Mouse (Mus musculus) C3H10T1/2 (cell line): ENCODE data around the gene Gm13277. TPM values are rescaled to one million over a fixed set of nuclear protein-coding genes. Genes with fewer than 3 reads are reported as not detected.

ENCODE experiments used
- polyA plus RNA-seq, 2 experiments: library from polyadenylated mRNA; unstranded; fragments of >200 nt; fragmentation: generic; extraction: Trizol; gene quantifications; one replicate each; pipeline ENCODE4 v1.2.1; 2012; ENCODE audit warnings: missing spikeins in 2 of 2

The Gm13277 gene
- not detected for polyA plus RNA-seq

DNA sequence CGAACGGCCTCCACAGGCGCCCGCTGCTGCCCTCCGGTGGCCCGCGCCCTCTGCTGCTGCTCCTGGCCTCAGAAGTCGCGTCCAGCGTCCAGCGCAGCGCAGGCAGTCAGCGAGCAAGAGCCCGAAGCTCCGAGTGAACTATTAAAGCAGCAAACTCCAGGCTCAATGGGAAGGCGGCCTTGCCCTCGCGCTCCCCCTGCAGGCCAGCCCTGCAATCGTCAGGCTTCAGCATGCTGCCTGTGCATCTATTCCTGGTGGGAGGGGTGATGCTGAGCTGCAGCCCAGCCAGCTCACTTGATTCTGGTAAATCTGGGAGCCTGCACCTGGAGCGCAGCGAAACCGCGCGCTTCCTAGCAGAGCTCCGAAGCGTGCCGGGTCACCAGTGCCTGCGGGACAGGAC, at the start of gene Gm13277:
Gm13277 (plus strand) TSS at position 231 of the 400 bp plus-strand sequence.

DNA sequence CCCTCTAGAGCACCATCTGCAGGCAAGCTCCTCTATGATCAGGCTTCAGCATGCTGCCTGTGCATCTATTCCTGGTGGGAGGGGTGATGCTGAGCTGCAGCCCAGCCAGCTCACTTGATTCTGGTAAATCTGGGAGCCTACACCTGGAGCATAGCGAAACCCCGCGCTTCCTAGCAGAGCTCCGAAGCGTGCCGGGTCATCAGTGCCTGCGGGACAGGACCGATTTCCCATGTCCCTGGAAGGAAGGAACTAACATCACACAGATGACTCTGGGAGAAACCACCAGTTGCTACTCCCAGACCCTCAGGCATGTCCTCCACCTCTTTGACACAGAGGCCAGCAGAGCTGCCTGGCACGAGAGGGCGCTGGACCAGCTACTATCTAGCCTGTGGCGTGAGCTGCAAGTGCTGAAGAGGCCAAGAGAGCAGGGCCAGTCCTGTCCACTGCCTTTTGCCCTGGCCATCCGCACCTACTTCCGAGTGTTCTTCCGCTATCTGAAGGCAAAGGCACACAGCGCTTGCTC, 33.6 kb upstream of the Gm13277 start, which contains the start of gene Gm13271:
Gm13271 (plus strand) TSS at position 51 of the 523 bp plus-strand sequence.

GRCm38 (mm10) chr4:88759610-88760268, 28.7 kb upstream of the Gm13277 start, which contains the start of gene Gm13283:
Gene Gm13283, plus strand, starts transcription at chr4:88760119.

DNA sequence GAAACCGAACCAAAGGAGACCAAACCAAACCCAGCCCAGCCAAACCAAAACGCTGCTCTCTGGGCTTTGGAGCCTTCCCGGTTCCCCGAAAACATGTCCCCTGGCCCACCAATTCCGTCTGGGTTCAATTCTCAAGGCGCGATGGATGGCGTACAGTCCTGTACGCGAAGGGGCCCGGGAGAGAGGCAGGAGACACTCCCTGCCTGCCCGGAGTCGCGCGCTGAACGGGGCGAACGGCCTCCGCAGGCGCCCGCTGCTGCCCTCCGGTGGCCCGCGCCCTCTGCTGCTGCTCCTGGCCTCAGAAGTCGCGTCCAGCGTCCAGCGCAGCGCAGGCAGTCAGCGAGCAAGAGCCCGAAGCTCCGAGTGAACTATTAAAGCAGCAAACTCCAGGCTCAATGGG, 14.9 kb upstream of the Gm13277 start, which contains the start of gene Gm13290:
Gm13290 (plus strand) TSS at position 301 of the 400 bp plus-strand sequence.

GRCm38 (mm10) chr4:88776622-88777021, 11.8 kb upstream of the Gm13277 start, which contains the start of gene Gm13289:
Gene Gm13289, plus strand, starts transcription at chr4:88776922.

DNA sequence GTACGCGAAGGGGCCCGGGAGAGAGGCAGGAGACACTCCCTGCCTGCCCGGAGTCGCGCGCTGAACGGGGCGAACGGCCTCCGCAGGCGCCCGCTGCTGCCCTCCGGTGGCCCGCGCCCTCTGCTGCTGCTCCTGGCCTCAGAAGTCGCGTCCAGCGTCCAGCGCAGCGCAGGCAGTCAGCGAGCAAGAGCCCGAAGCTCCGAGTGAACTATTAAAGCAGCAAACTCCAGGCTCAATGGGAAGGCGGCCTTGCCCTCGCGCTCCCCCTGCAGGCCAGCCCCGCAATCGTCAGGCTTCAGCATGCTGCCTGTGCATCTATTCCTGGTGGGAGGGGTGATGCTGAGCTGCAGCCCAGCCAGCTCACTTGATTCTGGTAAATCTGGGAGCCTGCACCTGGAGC, 8.9 kb upstream of the Gm13277 start, which contains the start of gene Gm13272:
Gm13272 (plus strand) TSS at position 301 of the 400 bp plus-strand sequence.

DNA sequence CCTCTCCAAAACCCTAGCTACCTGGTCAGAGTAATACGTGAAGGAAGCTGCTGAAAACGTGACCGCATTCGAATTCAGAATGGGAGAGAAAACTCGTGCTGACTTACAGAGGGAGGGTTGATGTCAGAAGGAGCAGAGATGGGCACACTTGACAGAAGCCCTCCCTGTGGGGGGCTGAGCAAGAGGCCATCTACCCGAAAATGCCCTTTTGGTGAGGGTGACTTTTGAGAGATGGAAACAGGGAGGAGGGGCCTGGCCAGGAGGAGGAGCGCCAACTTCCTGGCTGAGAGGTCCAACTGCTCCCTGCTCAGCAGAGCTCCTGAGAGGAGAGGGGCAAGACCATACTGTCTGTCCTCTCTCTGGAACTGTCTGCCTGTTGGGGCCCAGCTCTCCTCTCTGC, 6.6 kb upstream of the Gm13277 start, which contains the start of gene Ifnz:
Ifnz (plus strand) TSS at position 301 of the 400 bp plus-strand sequence.

DNA sequence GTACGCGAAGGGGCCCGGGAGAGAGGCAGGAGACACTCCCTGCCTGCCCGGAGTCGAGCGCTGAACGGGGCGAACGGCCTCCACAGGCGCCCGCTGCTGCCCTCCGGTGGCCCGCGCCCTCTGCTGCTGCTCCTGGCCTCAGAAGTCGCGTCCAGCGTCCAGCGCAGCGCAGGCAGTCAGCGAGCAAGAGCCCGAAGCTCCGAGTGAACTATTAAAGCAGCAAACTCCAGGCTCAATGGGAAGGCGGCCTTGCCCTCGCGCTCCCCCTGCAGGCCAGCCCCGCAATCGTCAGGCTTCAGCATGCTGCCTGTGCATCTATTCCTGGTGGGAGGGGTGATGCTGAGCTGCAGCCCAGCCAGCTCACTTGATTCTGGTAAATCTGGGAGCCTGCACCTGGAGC, 3.0 kb upstream of the Gm13277 start, which contains the start of gene Gm13276:
Gm13276 (plus strand) TSS at position 301 of the 400 bp plus-strand sequence.

GRCm38 (mm10) chr4:88791250-88791649, 2.8 kb downstream of the Gm13277 start, which contains the start of gene Gm13278:
Gene Gm13278, plus strand, starts transcription at chr4:88791550.

GRCm38 (mm10) chr4:88793936-88794675, 5.7 kb downstream of the Gm13277 start, which contains the start of gene Gm13275:
Gene Gm13275, plus strand, starts transcription at chr4:88794487.

GRCm38 (mm10) chr4:88797097-88797496, 8.7 kb downstream of the Gm13277 start, which contains the start of gene Gm13279:
Gene Gm13279, plus strand, starts transcription at chr4:88797397.

GRCm38 (mm10) chr4:88799365-88799764, 10.9 kb downstream of the Gm13277 start, which contains the start of gene Gm13285:
Gene Gm13285, plus strand, starts transcription at chr4:88799665.

DNA sequence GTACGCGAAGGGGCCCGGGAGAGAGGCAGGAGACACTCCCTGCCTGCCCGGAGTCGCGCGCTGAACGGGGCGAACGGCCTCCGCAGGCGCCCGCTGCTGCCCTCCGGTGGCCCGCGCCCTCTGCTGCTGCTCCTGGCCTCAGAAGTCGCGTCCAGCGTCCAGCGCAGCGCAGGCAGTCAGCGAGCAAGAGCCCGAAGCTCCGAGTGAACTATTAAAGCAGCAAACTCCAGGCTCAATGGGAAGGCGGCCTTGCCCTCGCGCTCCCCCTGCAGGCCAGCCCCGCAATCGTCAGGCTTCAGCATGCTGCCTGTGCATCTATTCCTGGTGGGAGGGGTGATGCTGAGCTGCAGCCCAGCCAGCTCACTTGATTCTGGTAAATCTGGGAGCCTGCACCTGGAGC, 14.5 kb downstream of the Gm13277 start, which contains the start of gene Gm13287:
Gm13287 (plus strand) TSS at position 301 of the 400 bp plus-strand sequence.

DNA sequence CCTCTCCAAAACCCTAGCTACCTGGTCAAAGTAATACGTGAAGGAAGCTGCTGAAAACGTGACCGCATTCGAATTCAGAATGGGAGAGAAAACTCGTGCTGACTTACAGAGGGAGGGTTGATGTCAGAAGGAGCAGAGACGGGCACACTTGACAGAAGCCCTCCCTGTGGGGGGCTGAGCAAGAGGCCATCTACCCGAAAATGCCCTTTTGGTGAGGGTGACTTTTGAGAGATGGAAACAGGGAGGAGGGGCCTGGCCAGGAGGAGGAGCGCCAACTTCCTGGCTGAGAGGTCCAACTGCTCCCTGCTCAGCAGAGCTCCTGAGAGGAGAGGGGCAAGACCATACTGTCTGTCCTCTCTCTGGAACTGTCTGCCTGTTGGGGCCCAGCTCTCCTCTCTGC, 16.8 kb downstream of the Gm13277 start, which contains the start of gene Gm13288:
Gm13288 (plus strand) TSS at position 301 of the 400 bp plus-strand sequence.

GRCm38 (mm10) chr4:88815928-88816327, 27.5 kb downstream of the Gm13277 start, which contains the start of gene Ifna7:
Gene Ifna7, plus strand, starts transcription at chr4:88816228.

DNA sequence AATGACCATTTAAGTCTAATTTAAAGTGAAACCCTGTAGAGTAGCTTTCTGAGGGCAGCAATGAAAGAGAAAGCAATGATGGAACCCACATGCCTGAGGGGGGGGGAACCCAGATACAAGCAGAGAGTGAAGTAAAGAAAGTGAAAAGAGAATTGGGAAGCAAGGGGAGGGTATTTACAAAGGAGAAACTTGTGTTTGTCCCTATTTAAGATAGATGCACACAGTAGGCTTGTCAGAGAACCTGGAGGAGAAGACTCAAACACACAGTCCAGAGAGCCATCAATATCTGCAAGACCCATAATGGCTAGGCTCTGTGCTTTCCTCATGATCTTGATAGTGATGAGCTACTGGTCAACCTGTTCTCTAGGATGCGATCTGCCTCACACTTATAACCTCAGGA, 31.2 kb downstream of the Gm13277 start, which contains the start of gene Ifna11:
Ifna11 (plus strand) TSS at position 301 of the 400 bp plus-strand sequence.

DNA sequence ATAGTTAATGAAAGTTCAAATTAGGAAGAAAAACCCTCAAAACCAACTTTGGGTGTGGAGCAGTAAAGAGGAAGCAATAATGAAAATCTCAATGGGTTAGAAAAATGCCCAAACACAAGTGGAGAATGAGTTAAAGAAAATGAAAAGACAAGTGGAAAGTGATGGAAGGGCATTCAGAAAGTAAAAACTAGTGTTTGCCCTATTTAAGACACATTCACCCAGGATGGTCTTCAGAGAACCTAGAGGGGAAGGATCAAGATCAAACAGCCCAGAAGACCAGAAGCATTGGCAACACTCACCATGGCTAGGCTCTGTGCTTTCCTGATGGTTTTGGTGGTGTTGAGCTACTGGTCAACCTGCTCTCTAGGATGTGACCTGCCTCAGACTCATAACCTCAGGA, 38.7 kb downstream of the Gm13277 start, which contains the start of gene Ifna6:
Ifna6 (plus strand) TSS at position 301 of the 400 bp plus-strand sequence.

GRCm38 (mm10) chr4:88835225-88835624, 46.8 kb downstream of the Gm13277 start, which contains the start of gene Ifna5:
Gene Ifna5, plus strand, starts transcription at chr4:88835525.

